Mouse (Mus musculus) gastrocnemius, adult 8-10 months (tissue): ENCODE measurements at regions not wholly inside any gene's neighbourhood (a gene's known extent, or its start where the extent isn't known, plus 50 kb on each side); places are given as distances from the start of the nearest gene placed in this dataset.

Experiments
- DNase-seq, 2 experiments: peaks; one replicate each; pipeline ENCODE4 v3.0.0; 2022; ENCODE audit warnings: low spot score in 2 of 2

DNA sequence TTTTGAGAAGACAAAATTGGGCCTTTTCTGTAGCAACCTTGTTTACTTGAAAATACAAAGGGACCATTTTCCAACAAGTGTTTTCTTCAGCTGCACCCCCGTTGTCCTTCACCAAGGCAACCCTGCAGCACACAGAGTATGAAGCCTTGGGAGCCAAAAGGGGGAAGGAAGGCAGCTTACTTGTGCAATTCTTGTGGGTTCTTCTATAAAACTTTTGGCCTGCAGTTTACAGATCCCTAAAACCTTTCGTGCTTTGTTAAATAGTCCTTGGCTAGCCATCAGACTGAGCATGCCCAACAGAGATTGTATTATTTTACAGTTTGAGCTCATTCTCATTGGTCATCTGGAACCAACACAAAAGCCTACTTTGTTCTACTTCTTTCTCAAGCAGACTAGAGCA lies 140.6 kb upstream of the H2al1a start:
- DNase-seq: no peak

DNA sequence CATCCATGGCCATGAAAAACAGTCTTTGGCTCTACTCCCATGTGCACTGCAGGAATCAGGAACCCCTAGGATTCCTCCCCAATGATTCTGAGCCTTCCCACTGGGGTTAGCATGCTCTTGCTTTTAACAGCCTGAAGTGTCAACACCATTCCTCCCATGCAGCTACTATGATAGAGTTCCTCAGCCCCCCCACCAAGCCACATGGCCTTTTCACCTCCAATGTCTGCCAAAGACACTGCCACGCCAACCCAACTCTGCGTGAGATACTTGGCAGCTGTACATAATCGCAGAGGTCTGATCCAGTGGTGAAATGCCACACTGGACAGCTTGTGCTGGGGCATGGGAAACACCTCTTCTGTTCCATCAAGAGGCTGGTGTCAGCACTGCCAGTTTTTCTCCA lies 128.6 kb upstream of the H2al1a start:
- DNase-seq: no peak

DNA sequence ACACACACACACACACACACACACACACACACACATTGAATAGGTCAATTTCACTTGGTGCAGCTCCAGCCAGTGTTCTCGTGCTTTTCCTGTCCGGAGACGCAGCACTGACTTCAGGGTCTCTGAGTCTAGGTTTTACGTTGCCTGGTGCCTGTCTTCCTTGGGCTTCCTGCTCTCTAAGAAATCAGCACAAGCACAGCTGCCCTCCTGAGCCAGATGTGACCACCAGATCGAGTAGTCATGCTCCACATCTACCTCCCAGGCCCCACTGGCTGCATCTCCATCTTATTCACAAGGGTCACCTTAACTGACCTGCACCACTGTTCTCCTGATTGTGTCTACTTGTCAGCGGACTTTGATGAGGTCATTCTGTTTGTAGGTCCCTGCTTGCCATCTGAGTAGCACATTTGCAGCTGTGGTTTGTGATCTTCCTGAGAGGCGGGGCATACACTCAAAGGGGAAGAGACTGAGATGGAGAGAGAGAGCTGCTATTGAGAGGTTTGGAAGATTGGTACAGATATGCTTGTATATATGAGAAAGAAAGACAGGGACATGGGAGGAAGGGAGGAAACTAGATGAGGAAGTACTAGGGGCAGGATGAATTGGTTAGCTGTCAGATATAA lies 118.8 kb upstream of the H2al1a start:
- DNase-seq: no peak

DNA sequence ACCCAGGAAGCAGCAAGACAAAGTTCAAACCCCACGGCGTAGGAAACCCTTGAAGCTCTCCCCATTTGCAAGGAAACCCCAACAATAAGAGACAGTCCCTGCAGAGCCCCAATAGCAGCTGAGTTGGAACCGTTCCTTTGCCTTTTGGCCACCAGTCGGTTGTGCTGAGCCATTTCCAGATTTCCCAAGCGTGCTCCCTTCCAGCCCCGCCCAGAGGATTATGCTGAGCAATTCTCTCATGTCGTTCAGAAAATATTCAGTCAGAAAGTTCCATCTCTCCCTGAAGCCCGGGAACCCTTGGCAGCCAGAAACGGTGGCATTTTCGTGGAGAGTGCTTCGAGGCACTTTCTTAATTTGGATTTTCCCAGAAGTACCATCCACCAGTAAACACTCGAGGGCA lies 117.2 kb upstream of the H2al1a start:
- peak in 1 of 2 experiments; percentile 13 for DNase-seq

DNA sequence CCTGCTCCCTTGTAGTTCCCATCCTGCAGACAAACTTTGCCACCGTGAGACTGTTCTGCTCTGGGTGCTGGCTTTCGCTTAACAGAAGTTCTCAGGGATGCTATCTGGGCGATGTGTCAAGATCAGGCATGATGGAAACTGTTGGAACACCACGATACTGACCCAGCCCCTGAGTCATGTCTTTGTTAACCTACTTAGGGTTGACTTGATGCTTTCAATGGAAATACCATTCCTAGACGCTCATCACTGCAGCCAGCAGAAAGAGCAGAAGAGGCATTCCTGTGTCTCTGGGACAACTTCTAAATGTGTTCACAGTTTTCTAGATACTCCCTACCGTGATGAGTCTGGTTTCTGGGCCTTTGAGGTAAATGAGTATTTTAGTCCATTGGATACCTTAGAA lies 108.2 kb upstream of the H2al1a start:
- DNase-seq: no peak

DNA sequence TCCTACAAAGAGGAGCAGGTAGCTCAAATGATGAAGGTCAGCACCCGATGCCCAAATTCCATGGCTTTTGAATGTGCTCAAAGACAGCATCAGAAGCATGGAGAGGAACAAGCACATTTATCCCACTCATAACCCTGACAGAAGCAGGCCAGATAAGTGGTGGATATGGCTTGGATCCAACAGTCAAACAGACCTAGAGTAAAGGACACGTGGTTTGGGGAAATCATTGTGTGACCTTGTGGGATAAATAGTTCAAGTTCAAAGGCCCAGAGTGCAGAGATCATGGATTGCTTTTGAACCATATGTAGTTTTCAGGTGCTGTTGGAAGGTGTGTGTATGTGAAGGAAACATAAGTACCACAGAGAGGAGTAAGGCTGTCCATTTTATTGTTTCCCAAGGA lies 94.9 kb upstream of the H2al1a start:
- no peak for DNase-seq

DNA sequence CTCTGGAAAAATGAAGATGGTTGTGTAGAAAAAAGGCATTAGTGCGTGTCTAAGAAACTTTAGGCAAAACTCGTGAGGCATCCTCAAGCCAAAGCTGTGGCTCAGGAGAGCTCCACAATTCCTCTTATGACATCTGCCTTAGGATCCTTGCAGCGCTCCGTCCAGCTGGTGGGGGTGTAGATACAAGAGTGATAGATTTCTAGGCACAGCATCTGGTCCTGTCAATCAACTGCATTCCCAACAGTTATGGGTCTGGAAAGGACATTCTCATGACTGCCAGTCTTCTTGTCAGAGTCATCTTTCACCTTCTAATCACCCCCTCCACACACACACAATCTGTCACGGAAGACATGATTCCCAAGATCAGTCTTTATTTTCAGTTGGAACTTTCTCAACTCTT lies 89.2 kb upstream of the H2al1a start:
- no peak for DNase-seq

DNA sequence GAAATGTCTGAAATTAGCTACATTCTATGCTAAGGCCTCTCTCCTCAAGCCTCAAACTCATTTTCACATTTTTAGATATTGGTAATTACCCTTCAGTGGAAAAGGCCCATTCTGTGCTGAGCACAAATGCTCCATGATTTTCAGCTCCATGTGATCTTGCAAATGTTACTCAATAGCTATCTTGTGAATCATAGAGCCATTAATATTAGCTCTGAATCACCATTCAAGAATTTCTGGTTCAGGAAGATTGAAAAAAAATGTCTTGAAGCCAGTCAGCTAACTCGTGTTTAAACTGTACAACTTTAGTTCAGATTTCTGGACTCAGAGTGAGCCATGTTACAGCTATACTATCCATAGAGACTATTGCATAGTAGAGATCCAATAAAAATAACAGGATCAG lies 86.2 kb upstream of the H2al1a start:
- no peak for DNase-seq

DNA sequence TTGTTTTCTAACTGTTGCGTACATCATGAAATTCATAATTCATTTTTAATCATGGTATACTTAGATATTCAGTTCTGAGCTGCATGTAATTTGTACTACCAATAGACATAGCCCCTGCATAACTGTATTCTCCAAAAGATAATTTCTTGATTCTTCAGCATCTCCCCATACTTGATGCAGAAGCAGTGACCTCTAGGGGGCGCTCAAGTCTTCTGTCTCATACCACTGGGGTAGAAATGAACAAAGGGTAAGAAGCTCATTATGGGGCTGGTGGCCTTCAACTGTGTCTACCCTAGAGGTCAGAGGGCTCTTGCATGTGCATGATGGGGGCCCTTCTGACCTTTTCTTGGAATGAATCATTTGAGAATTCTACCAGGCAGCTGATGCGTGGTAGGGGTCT lies 85.6 kb upstream of the H2al1a start:
- peak in 1 of 2 experiments; percentile 3 for DNase-seq

DNA sequence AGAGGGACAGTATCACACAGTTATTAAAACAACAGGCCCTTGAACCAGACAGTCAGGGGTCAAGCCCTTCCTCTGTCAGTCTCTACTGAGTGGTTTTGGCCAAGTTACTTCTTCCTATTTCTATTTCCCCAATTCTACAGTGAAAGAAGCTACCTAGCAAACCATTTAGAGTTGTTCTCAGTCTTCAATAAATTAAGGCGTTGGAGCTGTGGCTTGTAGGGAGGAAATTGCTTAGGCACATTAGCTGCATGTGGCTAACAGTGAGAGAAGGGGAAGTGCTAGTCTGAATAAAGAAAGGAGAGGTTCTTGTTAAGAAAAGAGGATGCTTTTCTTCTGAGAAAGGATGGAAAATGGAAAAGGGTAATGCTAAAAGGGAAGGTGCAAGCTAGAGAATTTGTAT lies 60.0 kb upstream of the H2al1a start:
- no peak for DNase-seq

DNA sequence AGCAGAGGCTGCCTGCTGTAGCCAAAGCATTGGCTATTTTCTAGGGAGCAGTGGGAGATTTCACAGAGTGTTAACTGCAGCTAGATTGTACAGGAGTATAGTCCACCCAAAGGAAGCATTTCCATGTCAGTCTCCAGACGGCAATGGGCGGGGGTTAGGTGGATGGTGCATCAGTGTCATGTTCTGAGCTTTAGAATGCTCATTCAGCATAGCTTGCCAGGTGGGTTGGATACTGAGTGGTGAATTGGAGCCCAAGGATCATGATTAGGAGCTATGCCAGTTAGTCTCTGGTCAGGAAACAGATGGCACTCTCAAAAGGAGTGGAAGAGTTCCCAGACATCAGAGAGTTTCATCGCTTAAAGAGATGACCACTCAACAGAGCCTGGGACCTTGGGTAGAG lies 53.5 kb upstream of the H2al1a start:
- DNase-seq: no peak
